Mouse (Mus musculus) right cerebral cortex, postnatal 14 days (tissue): ENCODE measurements at regions not wholly inside any gene's neighbourhood (a gene's known extent, or its start where the extent isn't known, plus 50 kb on each side); places are given as distances from the start of the nearest gene placed in this dataset.

Source experiments
- DNase-seq: peaks from one replicate; pipeline ENCODE4 v3.0.0; 2022

DNA sequence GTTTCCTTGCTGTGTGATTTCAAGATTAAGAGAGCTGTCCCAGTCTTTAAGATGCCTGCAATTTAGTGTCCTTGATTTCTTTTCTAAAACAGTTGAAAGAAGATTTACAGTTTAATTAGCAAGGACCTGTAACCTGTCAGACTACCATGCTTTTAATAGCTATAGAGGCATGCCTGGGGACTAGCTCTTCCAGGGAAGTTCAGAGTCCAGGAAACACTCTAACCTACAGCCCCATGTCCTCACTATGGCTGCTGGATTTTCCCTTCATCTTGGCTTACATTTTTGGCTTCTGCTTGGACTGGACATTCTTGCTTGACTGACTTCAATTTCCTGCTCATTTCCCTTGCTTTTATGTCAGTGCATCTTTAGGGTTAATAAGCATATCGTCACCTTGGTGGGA, 61.7 kb upstream of the Mtpn start:
- no peak for DNase-seq

DNA sequence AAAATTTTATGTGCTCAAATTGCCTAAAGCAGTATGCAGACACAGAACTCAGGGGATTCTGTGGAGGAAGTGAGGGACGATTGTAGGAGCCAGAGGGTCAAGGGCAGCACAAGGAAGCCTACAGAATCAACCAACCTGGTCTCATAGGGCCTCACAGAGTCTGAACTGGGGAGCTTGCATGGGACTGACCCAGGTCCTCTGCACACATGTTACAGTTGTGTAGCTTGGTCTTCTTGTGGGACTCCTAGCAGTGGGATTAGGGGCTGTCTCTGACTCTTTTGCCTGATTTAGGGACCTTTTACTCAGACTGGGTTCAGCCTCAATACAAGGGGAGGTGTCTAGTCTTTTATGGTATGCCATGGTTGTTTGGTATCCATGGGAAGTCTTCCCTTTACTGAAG, 60.2 kb upstream of the Mtpn start:
- no peak for DNase-seq

DNA sequence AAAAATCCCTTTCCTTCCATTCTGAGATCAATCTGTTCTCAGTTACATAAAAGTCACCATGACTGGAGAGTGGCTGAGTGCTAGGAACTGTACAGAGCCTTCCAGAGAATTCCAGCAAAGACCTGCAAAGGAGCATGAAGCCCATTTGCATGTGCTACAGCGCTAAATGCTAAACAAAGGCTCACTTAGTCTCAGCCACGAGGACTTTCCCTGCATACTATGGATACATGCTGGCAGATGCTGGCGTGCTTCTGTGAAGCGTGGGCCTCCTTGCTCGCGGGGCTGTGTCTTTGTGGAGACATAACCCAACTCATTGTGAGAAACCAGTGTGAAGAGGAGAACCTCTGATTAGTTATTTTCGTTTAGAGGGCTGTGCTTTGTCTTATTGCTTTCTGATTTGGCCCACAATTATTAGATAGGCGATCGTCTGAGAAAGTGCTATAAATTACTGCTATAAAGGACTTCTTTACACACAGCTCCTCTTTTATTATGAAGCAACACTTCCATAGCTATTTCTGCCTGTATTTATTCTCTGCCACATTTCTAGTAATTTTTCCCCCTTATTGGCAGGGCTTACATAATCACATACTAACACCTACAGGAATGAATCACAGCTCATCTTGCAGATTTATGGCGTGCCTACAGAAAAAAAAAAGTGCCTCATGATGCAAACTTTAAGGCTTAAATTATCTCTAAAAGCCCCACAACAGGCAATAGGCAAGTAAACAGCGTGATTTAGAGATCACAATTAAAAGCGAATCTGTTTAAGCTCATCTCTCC, 58.9 kb upstream of the Mtpn start:
- peak; percentile 60 for DNase-seq

DNA sequence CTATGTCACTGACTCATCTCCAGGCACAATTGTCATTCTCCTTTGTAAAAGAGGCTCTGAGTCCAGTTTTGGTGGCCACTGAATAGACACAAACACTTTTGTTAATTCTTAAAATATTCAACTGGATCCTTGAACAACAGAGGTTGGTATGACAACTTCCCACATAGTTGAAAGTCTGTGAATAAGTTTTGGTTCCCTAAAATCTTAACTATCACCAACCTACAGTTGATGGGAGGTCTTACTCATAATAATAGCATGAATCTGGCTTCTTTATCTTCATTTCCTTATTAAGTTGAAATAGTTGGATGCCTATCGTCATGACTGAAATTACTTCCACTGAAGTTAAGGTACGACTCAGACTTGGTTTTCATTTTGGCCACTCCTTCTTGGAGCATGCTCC, 55.3 kb upstream of the Mtpn start:
- no peak for DNase-seq

DNA sequence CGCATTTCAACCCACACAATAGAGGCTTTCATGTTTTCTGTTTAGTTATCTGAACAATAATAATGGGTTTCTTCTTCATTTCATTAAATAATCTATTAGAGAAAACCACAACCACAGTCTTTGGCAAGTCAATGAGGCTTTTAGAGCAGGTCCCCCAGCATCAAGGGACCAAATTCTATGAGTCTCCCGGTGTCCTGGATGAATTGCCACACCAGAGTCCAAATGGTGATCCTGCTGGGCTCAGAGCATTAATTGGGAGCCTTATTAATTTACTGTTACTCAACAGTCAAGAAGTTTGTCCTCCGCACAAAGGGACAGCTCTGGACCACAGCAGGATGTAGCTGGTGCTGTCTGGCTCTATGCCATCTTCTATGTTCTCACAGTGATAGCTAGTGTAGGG, 52.5 kb upstream of the Mtpn start:
- DNase-seq: no peak
